Mouse (Mus musculus) hindbrain, embryonic 14.5 days (tissue): Measurements from ENCODE around the gene B4galt7. TPM values are rescaled to one million over a fixed set of nuclear protein-coding genes. Genes with fewer than 3 reads are reported as not detected.
"Not testable (repeated sequence)": the region's sequence is repeated elsewhere in the genome, so short reads cannot be mapped to it uniquely, and the experiment has no call there.

ENCODE experiments used
- ATAC-seq: fragments of 200-750 bp; cut with Nextera tagmentation; 2 replicates; pipeline ENCODE4 v1.8.0; 2017; ENCODE audit warnings: moderate number of reproducible peaks, mild to moderate bottlenecking, moderate TSS enrichment, moderate library complexity; ENCODE audit not compliant: low FRiP score
- DNase-seq: peaks from one replicate; pipeline ENCODE4 v3.0.0-alpha.2; 2015; ENCODE audit warnings: low spot score
- H3K27ac ChIP-seq: fragments of 300-500 bp; sonication (generic); 2 replicates; pipeline ENCODE4 v1.5.1; 2014; ENCODE audit warnings: mild to moderate bottlenecking, moderate library complexity
- H3K27me3 ChIP-seq: fragments of 300-500 bp; sonication (generic); 2 replicates; pipeline ENCODE4 v1.6.1; 2014; ENCODE audit warnings: mild to moderate bottlenecking, low read length, mixed read lengths; ENCODE audit not compliant: control insufficient read depth, insufficient read depth
- H3K36me3 ChIP-seq: fragments of 300-500 bp; sonication (generic); replicated peaks from 2 replicates; pipeline ENCODE4 v1.6.1; 2014; ENCODE audit not compliant: control insufficient read depth, insufficient read depth
- H3K4me1 ChIP-seq: fragments of 300-500 bp; sonication (generic); replicated peaks from 2 replicates; pipeline ENCODE4 v1.6.1; 2014; ENCODE audit warnings: antibody characterized with exemption, low read length, mixed read lengths; ENCODE audit not compliant: control insufficient read depth, insufficient read depth
- H3K4me2 ChIP-seq: fragments of 300-500 bp; sonication (generic); replicated peaks from 2 replicates; pipeline ENCODE4 v1.6.1; 2014; ENCODE audit warnings: mild to moderate bottlenecking, moderate library complexity
- H3K4me3 ChIP-seq: fragments of 300-500 bp; sonication (generic); replicated peaks from 2 replicates; pipeline ENCODE4 v1.5.1; 2014; ENCODE audit warnings: mild to moderate bottlenecking, low read length
- H3K9ac ChIP-seq: fragments of 300-500 bp; sonication (generic); 2 replicates; pipeline ENCODE4 v1.6.1; 2014
- H3K9me3 ChIP-seq: fragments of 300-500 bp; sonication (generic); 2 replicates; pipeline ENCODE4 v1.6.1; 2016; ENCODE audit warnings: low read length; ENCODE audit not compliant: control insufficient read depth
- WGBS: fragments of 180-500 bp; shearing (Covaris S2); extraction: QIAGEN DNeasy Blood & Tissue Kit; methylation state at CpG from one replicate; pipeline ENCODE4 v1.1.7; 2014; 5-methylcytosine and 5-hydroxymethylcytosine counted together
- polyA plus RNA-seq: library from polyadenylated mRNA; unstranded; fragments of >200 nt; fragmentation: Nextera tagmentation; extraction: Ambion mirVana; gene quantifications from 2 replicates; pipeline ENCODE4 v1.2.1, GENCODE M21; 2014

B4galt7 gene
- polyA plus RNA-seq, 1 experiment from 2014 or later = 25.3 TPM

GRCm38 (mm10) chr13:55611996-55612395 is 12.3 kb downstream of the B4galt7 start:
- H3K4me2 ChIP-seq = no peak overlapping the region
- ATAC-seq (no peak), DNase-seq (no peak)
- H3K27me3 ChIP-seq = no peaks in the 10 kb centered on the region
- peaks cover 29% of the 10 kb centered on the region for H3K36me3 ChIP-seq
- no peaks in the 10 kb centered on the region for H3K9me3 ChIP-seq
- no peaks in the 10 kb centered on the region for H3K4me1 ChIP-seq
- H3K27ac ChIP-seq = no peak overlapping the region
- no peak overlapping the region for H3K9ac ChIP-seq
- 89% methylated on average over 7 of the region's 7 CpGs for WGBS
- H3K4me3 ChIP-seq = no peak overlapping the region

GRCm38 (mm10) chr13:55613471-55613870 is 13.8 kb downstream of the B4galt7 start:
- ATAC-seq (no peak; the same call in 1 of the 2 replicates), DNase-seq (no peak)
- no peaks in the 10 kb centered on the region for H3K27me3 ChIP-seq
- no peak overlapping the region for H3K9ac ChIP-seq
- peaks cover 14% of the 10 kb centered on the region for H3K36me3 ChIP-seq
- 46% methylated on average over 5 of the region's 5 CpGs for WGBS
- no peaks in the 10 kb centered on the region for H3K4me1 ChIP-seq
- no peak overlapping the region for H3K27ac ChIP-seq
- H3K4me3 ChIP-seq = no peak overlapping the region
- no peaks in the 10 kb centered on the region for H3K9me3 ChIP-seq
- no peak overlapping the region for H3K4me2 ChIP-seq

GRCm38 (mm10) chr13:55619328-55619727 is 19.6 kb downstream of the B4galt7 start:
- DNase-seq (no peak), ATAC-seq (no peak)
- 92% methylated on average over 4 of the region's 4 CpGs for WGBS
- Histone ChIP-seq H3K4me1 (peaks cover 9% of the 10 kb centered on the region), H3K27ac (no peak overlapping the region), H3K4me2 (no peak overlapping the region), H3K36me3 (no peaks in the 10 kb centered on the region; the same call in 1 of the 2 replicates), H3K9me3 (no peaks in the 10 kb centered on the region), H3K27me3 (no peaks in the 10 kb centered on the region), H3K9ac (no peak overlapping the region), H3K4me3 (no peak overlapping the region)

- WGBS = 85% methylated on average over 2 of the region's 2 CpGs
- ATAC-seq = no peak
- Histone ChIP-seq H3K27me3 (no peaks in the 10 kb centered on the region), H3K9me3 (no peaks in the 10 kb centered on the region), H3K4me1 (peaks cover 18% of the 10 kb centered on the region), H3K36me3 (peaks cover 6% of the 10 kb centered on the region), H3K4me2 (no peak overlapping the region), H3K4me3 (no peak overlapping the region), H3K27ac (no peak overlapping the region), H3K9ac (no peak overlapping the region)
- no peak for DNase-seq
Observed at GRCm38 (mm10) chr13:55620275-55620674, 20.6 kb downstream of the B4galt7 start.

GRCm38 (mm10) chr13:55622156-55622648 is 22.5 kb downstream of the B4galt7 start:
- 24% methylated on average over 20 of the region's 20 CpGs for WGBS
- H3K27ac ChIP-seq = peak overlapping the region; percentile 97
- not testable (repeated sequence) for H3K9me3 ChIP-seq, DNase-seq, H3K27me3 ChIP-seq
- H3K36me3 ChIP-seq = peaks cover 17% of the 10 kb centered on the region
- peak overlapping the region; percentile 85 for H3K4me2 ChIP-seq
- H3K4me1 ChIP-seq = peaks cover 22% of the 10 kb centered on the region
- H3K9ac ChIP-seq = peak overlapping the region; percentile 84
- ATAC-seq = peak; percentile 49
- H3K4me3 ChIP-seq = peak overlapping the region; percentile 84

GRCm38 (mm10) chr13:55622649-55623541 is 23.2 kb downstream of the B4galt7 start, which contains the start of gene Caml:
TSS of gene Caml (plus strand) at chr13:55623005.
- DNase-seq (peak; percentile 94), ATAC-seq (peak; percentile 98)
- no peaks in the 10 kb centered on the region for H3K27me3 ChIP-seq

GRCm38 (mm10) chr13:55634639-55635127 is 35.0 kb downstream of the B4galt7 start, which contains the start of gene Ddx46:
TSS of gene Ddx46 (plus strand) at chr13:55635027.
- Histone ChIP-seq H3K9me3 (no peaks in the 10 kb centered on the region), H3K4me3 (peak within 1 kb of the TSS; percentile 91), H3K27me3 (no peaks in the 10 kb centered on the region), H3K9ac (peak within 1 kb of the TSS; percentile 94), H3K4me2 (peak within 1 kb of the TSS; percentile 86), H3K36me3 (peaks cover 56% of the 10 kb centered on the region), H3K4me1 (peaks cover 8% of the 10 kb centered on the region; the same call in 1 of the 2 replicates), H3K27ac (peak within 1 kb of the TSS; percentile 68; the same call in 1 of the 2 replicates)
- WGBS = 5% methylated on average over 30 of the region's 30 CpGs
- ATAC-seq (peak; percentile 91), DNase-seq (peak; percentile 94)

More at GRCm38 (mm10) chr13:55622649-55623541, 23.2 kb downstream of the B4galt7 start, which contains the start of gene Caml:
- peak within 1 kb of the TSS; percentile 84 for H3K9ac ChIP-seq
- peak within 1 kb of the TSS; percentile 85 for H3K4me2 ChIP-seq
- under 1% methylated on average over 59 of the region's 59 CpGs for WGBS
- H3K27ac ChIP-seq = peak within 1 kb of the TSS; percentile 97
- H3K9me3 ChIP-seq = no peaks in the 10 kb centered on the region
- H3K36me3 ChIP-seq = peaks cover 21% of the 10 kb centered on the region
- H3K4me3 ChIP-seq = peak within 1 kb of the TSS; percentile 84
- H3K4me1 ChIP-seq = peaks cover 22% of the 10 kb centered on the region

GRCm38 (mm10) chr13:55635146-55635571 is 35.5 kb downstream of the B4galt7 start:
- no peak for DNase-seq
- under 1% methylated on average over 30 of the region's 40 CpGs for WGBS
- peaks cover 56% of the 10 kb centered on the region for H3K36me3 ChIP-seq

More at GRCm38 (mm10) chr13:55635146-55635571, 35.5 kb downstream of the B4galt7 start:
- H3K27me3 ChIP-seq = no peaks in the 10 kb centered on the region
- H3K4me1 ChIP-seq = peaks cover 8% of the 10 kb centered on the region; the same call in 1 of the 2 replicates
- no peaks in the 10 kb centered on the region for H3K9me3 ChIP-seq
- peak; percentile 61 for ATAC-seq
- H3K4me2 ChIP-seq = peak overlapping the region; percentile 86
- H3K27ac ChIP-seq = peak overlapping the region; percentile 68; the same call in 1 of the 2 replicates
- H3K9ac ChIP-seq = peak overlapping the region; percentile 94
- H3K4me3 ChIP-seq = peak overlapping the region; percentile 91
